Mouse (Mus musculus): ENCODE data around the gene Agr2.
A peak's percentile ranks its signal among the peaks of the same experiment; 100 is the strongest.

Agr2 gene

GRCm38 (mm10) chr12:35992711-35993110 is at the start of gene Agr2:
TSS of gene Agr2 (plus strand) at chr12:35992907.
- DNase-seq, result no peak

- no peak for DNase-seq
These were observed 41.0 kb upstream of the Agr2 start for GRCm38 (mm10) chr12:35951757-35952156.

GRCm38 (mm10) chr12:35957235-35957634 is 35.5 kb upstream of the Agr2 start:
- DNase-seq, result no peak

GRCm38 (mm10) chr12:35966098-35966767 is 26.5 kb upstream of the Agr2 start:
- peak in 1 of 2 experiments; percentile 14 for DNase-seq

GRCm38 (mm10) chr12:35966768-35967141 is 26.0 kb upstream of the Agr2 start:
- no peak for DNase-seq

GRCm38 (mm10) chr12:35975898-35976297 is 16.8 kb upstream of the Agr2 start:
- no peak for DNase-seq

- DNase-seq, result no peak
These were observed 15.0 kb upstream of the Agr2 start for GRCm38 (mm10) chr12:35977633-35978246.

GRCm38 (mm10) chr12:35979625-35980024 is 13.1 kb upstream of the Agr2 start:
- no peak for DNase-seq

GRCm38 (mm10) chr12:35981732-35982360 is 10.9 kb upstream of the Agr2 start:
- peak; percentile 35 to 63 for DNase-seq

- DNase-seq, result no peak
These were observed 9.2 kb upstream of the Agr2 start for GRCm38 (mm10) chr12:35983472-35983871.

GRCm38 (mm10) chr12:35984743-35985142 is 8.0 kb upstream of the Agr2 start:
- no peak for DNase-seq

- DNase-seq, result no peak
These were observed 876 bp downstream of the Agr2 start for GRCm38 (mm10) chr12:35993583-35993982.

GRCm38 (mm10) chr12:35994098-35994497 is 1.4 kb downstream of the Agr2 start:
- no peak for DNase-seq

GRCm38 (mm10) chr12:35995799-35996198 is 3.1 kb downstream of the Agr2 start:
- peak in 1 of 2 experiments; percentile 51 for DNase-seq

- no peak for DNase-seq
These were observed 12.0 kb downstream of the Agr2 start for GRCm38 (mm10) chr12:36004714-36005113.

GRCm38 (mm10) chr12:36007581-36007980 is 14.9 kb downstream of the Agr2 start:
- peak in 1 of 2 experiments; percentile 29 for DNase-seq

GRCm38 (mm10) chr12:36008364-36009047 is 15.8 kb downstream of the Agr2 start:
- DNase-seq, result peak in 1 of 2 experiments; percentile 35

GRCm38 (mm10) chr12:36013216-36013910 is 20.7 kb downstream of the Agr2 start:
- no peak for DNase-seq

- DNase-seq, result no peak
These were observed 25.1 kb downstream of the Agr2 start for GRCm38 (mm10) chr12:36017791-36018190.

- no peak for DNase-seq
These were observed 26.9 kb downstream of the Agr2 start for GRCm38 (mm10) chr12:36019572-36019971.

GRCm38 (mm10) chr12:36020081-36020480 is 27.4 kb downstream of the Agr2 start:
- no peak for DNase-seq

GRCm38 (mm10) chr12:36020710-36021109 is 28.0 kb downstream of the Agr2 start:
- DNase-seq, result no peak

- no peak for DNase-seq
These were observed 33.4 kb downstream of the Agr2 start for GRCm38 (mm10) chr12:36026126-36026525.

All from lung, adult 18-20 months (tissue).